Mouse (Mus musculus): ENCODE results near the gene Enpp3.

Enpp3 gene

GRCm38 (mm10) chr10:24758326-24758915 lies 84.2 kb downstream of the Enpp3 start:
- no peak for DNase-seq (ENCODE audit: low read depth, low spot score)
- no peaks in the 10 kb centered on the region for H3K36me3 ChIP-seq (ENCODE audit: control insufficient read depth, insufficient read depth, low read length, poor library complexity, severe bottlenecking)
- H3K27me3 ChIP-seq (ENCODE audit: control insufficient read depth, insufficient read depth, low read length, poor library complexity, severe bottlenecking), result no peaks in the 10 kb centered on the region

GRCm38 (mm10) chr10:24754874-24755540 lies 87.6 kb downstream of the Enpp3 start:
- Histone ChIP-seq H3K36me3 (ENCODE audit: control insufficient read depth, insufficient read depth, low read length, poor library complexity, severe bottlenecking) (no peaks in the 10 kb centered on the region), H3K27me3 (ENCODE audit: control insufficient read depth, insufficient read depth, low read length, poor library complexity, severe bottlenecking) (no peaks in the 10 kb centered on the region)
- no peak for DNase-seq (ENCODE audit: low read depth, low spot score)

DNA sequence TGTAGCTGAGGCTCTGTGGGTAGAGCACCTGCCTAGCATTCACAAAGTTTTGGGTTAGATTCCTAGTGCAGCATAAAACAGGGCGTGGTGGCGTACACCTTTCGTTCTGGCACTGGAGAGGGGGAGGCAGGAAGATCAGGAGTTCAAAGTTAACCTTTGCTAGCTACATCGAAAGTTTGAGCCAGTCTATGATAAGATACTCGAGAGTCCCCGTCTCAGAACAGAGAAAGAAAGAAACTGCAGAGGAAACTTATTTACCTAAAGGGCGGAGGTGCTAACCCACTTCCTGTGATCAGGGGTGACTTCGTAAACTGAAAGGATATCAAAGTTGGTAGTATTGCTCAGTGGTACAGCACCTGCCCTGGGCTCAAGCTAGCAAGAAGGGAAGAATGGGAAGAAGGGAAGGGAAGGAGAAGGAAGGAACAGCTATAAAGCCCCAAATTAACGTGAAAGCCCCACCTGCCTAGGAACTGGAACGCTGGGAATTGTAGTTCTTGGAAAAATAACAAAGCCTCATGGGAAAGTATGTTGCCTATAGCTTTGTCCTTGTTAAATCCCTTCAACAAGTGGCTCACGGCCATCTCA lies 88.3 kb downstream of the Enpp3 start:
- Histone ChIP-seq H3K36me3 (ENCODE audit: control insufficient read depth, insufficient read depth, low read length, poor library complexity, severe bottlenecking) (no peaks in the 10 kb centered on the region), H3K27me3 (ENCODE audit: control insufficient read depth, insufficient read depth, low read length, poor library complexity, severe bottlenecking) (no peaks in the 10 kb centered on the region)
- DNase-seq (ENCODE audit: low read depth, low spot score), result peak; percentile 58

GRCm38 (mm10) chr10:24753536-24754250 lies 88.9 kb downstream of the Enpp3 start:
- Histone ChIP-seq H3K36me3 (ENCODE audit: control insufficient read depth, insufficient read depth, low read length, poor library complexity, severe bottlenecking) (no peaks in the 10 kb centered on the region), H3K27me3 (ENCODE audit: control insufficient read depth, insufficient read depth, low read length, poor library complexity, severe bottlenecking) (no peaks in the 10 kb centered on the region)
- peak; percentile 26 for DNase-seq (ENCODE audit: low read depth, low spot score)

DNA sequence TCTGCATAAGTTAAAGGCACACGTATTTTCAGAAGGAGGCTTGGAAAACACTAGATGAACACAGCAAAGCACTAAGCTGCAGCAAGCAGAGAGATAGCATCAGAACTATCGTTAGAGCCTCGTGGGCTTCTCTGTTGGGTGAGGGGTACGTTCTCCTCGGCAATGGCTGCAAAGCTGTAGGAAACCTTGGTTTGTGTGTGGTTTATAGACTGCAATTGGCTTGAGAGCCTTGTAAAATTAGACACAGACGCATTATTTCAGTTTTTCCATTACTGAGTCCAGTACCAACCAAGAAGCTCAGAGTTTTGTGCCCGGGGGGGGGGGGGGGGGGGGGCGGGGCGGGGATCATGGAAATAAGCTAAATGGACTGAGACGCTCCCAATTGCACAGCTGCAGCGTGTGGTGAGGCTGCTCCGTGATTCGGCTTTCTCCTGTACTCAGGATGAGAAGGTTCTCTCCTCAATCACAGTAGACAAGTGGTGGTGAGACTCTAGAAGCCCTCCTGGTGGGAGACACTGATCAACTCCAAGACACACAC lies 99.6 kb downstream of the Enpp3 start:
- no peaks in the 10 kb centered on the region for H3K27me3 ChIP-seq (ENCODE audit: control insufficient read depth, insufficient read depth, low read length, poor library complexity, severe bottlenecking)
- DNase-seq (ENCODE audit: low read depth, low spot score), result no peak
- H3K36me3 ChIP-seq (ENCODE audit: control insufficient read depth, insufficient read depth, low read length, poor library complexity, severe bottlenecking), result no peaks in the 10 kb centered on the region

GRCm38 (mm10) chr10:24741229-24742198 lies 101.1 kb downstream of the Enpp3 start:
- no peaks in the 10 kb centered on the region for H3K27me3 ChIP-seq (ENCODE audit: control insufficient read depth, insufficient read depth, low read length, poor library complexity, severe bottlenecking)
- no peaks in the 10 kb centered on the region for H3K36me3 ChIP-seq (ENCODE audit: control insufficient read depth, insufficient read depth, low read length, poor library complexity, severe bottlenecking)
- DNase-seq (ENCODE audit: low read depth, low spot score), result no peak

DNA sequence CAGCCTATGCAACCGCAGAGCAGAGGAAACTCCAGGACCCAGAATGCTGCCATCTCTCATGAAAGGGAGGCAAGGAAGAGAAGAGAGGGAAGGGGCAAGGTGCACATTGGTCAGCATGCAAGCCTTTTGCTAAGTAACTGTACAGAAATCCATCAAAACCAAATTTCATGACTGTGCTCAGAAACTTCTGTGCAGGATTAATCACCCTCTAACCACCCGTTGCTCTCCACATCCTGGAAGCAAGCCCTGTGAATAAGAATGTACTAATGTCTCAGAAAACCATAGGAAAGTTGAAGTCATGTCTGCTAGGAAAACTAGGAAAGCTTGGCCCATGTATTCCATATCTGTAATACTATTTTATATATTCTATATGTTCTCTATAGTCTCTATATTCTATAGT lies 103.5 kb downstream of the Enpp3 start:
- H3K36me3 ChIP-seq (ENCODE audit: control insufficient read depth, insufficient read depth, low read length, poor library complexity, severe bottlenecking), result no peaks in the 10 kb centered on the region
- no peak for DNase-seq (ENCODE audit: low read depth, low spot score)
- no peaks in the 10 kb centered on the region for H3K27me3 ChIP-seq (ENCODE audit: control insufficient read depth, insufficient read depth, low read length, poor library complexity, severe bottlenecking)

DNA sequence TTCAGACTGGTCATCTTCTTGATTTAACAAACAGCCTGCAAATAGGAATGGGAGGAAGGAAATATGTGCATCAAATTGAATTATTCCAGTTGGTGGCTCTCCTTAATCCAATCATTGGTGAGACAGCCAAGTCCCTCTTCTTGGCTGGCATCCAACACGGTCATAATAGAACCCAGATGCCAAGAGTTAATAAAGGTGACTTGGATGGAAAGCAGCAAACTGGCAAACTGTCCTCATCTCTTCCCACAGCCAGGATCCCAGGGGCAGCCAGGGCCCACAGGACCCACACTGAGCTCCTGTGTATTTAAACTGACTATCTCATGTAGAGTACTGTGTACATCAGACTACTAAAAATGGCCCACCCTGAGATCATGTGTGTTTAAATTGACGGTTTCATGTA lies 104.2 kb downstream of the Enpp3 start:
- Histone ChIP-seq H3K36me3 (ENCODE audit: control insufficient read depth, insufficient read depth, low read length, poor library complexity, severe bottlenecking) (no peaks in the 10 kb centered on the region), H3K27me3 (ENCODE audit: control insufficient read depth, insufficient read depth, low read length, poor library complexity, severe bottlenecking) (no peaks in the 10 kb centered on the region)
- no peak for DNase-seq (ENCODE audit: low read depth, low spot score)

DNA sequence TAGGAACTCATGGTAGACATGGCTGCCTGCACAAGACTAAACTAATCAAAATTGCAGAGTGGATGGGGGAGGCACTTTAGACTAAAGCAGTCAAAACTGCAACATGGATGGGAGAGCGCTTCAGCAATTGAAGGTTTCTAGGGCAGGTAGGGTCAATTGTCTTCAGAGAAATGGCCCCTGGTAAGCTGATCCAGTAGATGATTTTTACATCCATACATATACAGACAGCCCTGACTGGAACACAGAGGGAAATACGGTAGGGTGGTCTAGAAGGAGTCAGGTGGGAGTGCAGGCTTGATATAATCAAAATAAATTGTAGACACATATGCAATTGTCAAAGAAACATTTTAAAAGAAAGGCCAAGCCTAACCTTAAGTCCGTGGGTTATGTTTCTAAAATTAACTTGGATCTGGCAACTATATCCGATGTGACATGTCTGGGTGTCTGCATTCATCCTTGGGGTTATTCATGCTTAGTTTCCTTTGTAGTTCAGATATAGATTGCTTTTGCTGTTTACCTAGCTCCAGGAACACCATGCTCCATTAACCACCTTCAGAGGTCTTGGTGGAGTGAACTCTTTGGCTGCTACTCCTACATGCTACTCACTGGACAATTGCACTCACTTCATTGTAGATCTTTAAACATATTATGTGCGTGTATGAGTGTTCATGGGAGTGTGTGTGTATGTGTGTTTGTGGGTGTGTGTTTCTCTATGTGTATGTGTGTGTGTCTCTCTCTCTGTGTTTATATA lies 107.4 kb downstream of the Enpp3 start:
- Histone ChIP-seq H3K27me3 (ENCODE audit: control insufficient read depth, insufficient read depth, low read length, poor library complexity, severe bottlenecking) (no peaks in the 10 kb centered on the region), H3K36me3 (ENCODE audit: control insufficient read depth, insufficient read depth, low read length, poor library complexity, severe bottlenecking) (no peaks in the 10 kb centered on the region)
- DNase-seq (ENCODE audit: low read depth, low spot score), result no peak

GRCm38 (mm10) chr10:24727478-24727877 lies 115.1 kb downstream of the Enpp3 start:
- Histone ChIP-seq H3K27me3 (ENCODE audit: control insufficient read depth, insufficient read depth, low read length, poor library complexity, severe bottlenecking) (no peaks in the 10 kb centered on the region), H3K36me3 (ENCODE audit: control insufficient read depth, insufficient read depth, low read length, poor library complexity, severe bottlenecking) (no peaks in the 10 kb centered on the region)
- no peak for DNase-seq (ENCODE audit: low read depth, low spot score)

DNA sequence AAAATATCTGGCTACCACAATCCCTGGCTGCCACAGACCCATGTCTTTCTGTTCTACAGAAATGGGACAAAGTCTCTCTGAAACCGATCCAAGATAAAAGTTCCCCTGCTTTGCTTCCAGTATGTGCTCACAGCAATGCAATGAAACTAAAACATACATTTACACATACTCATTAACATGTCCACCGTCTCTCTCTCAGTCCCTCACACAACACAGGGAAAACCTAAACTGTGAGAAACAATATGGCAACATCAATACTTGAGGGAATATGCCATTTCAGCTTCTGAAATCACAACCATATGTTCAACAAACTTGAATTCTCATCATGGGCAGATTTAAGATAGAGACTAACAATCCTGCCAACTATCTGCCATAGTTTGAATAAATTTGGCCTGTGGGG lies 117.4 kb downstream of the Enpp3 start:
- no peak for DNase-seq (ENCODE audit: low read depth, low spot score)
- Histone ChIP-seq H3K36me3 (ENCODE audit: control insufficient read depth, insufficient read depth, low read length, poor library complexity, severe bottlenecking) (no peaks in the 10 kb centered on the region), H3K27me3 (ENCODE audit: control insufficient read depth, insufficient read depth, low read length, poor library complexity, severe bottlenecking) (no peaks in the 10 kb centered on the region)

All from splenic B cell, adult 2 months (primary cell).